Mouse (Mus musculus): ENCODE results near the gene Herc4. TPM values are rescaled to one million over a fixed set of nuclear protein-coding genes. Genes with fewer than 3 reads are reported as not detected.

Herc4 gene
- polyA plus RNA-seq, 1 experiment from 2014 or later: 43.5 TPM

- no peak for ATAC-seq (ENCODE audit: low FRiP score, low read depth)
These were observed 123.8 kb downstream of the Herc4 start for GRCm38 (mm10) chr10:63367386-63367785.

More at GRCm38 (mm10) chr10:63367386-63367785, 123.8 kb downstream of the Herc4 start:
- Histone ChIP-seq H3K9me3 (no peaks in the 10 kb centered on the region), H3K4me3 (no peak overlapping the region), H3K9ac (replicated peaks) (no peak overlapping the region), H3K27me3 (no peaks in the 10 kb centered on the region), H3K27ac (replicated peaks) (no peak overlapping the region), H3K4me2 (replicated peaks) (no peak overlapping the region), H3K4me1 (no peaks in the 10 kb centered on the region), H3K36me3 (no peaks in the 10 kb centered on the region)
- 83% methylated on average over 6 of the region's 6 CpGs for WGBS

Other genes starting within 250 kb of the Herc4 start
- gene Hnrnph3, start 219.6 kb upstream of the Herc4 start, polyA plus RNA-seq (2016; fragmentation: Nextera tagmentation; extraction: Ambion mirVana): 265 and 271 TPM in 2 replicates
- 1.0 and 1.2 TPM in 2 replicates for gene Pbld2, start 219.5 kb upstream of the Herc4 start, polyA plus RNA-seq (2016; fragmentation: Nextera tagmentation; extraction: Ambion mirVana)
- gene Pbld1, start 183.6 kb upstream of the Herc4 start, polyA plus RNA-seq (2016; fragmentation: Nextera tagmentation; extraction: Ambion mirVana): 1.2 TPM in 2 replicates
- gene Atoh7, start 144.2 kb upstream of the Herc4 start, polyA plus RNA-seq (2016; fragmentation: Nextera tagmentation; extraction: Ambion mirVana): 0.70 and 1.5 TPM in 2 replicates
- 0.08 and 0.13 TPM in 2 replicates for gene Mypn, start 39.9 kb upstream of the Herc4 start, polyA plus RNA-seq (2016; fragmentation: Nextera tagmentation; extraction: Ambion mirVana)
- 5.8 and 6.3 TPM in 2 replicates for gene Sirt1, start 137.9 kb downstream of the Herc4 start, polyA plus RNA-seq (2016; fragmentation: Nextera tagmentation; extraction: Ambion mirVana)
- gene Dnajc12, start 138.6 kb downstream of the Herc4 start, polyA plus RNA-seq (2016; fragmentation: Nextera tagmentation; extraction: Ambion mirVana): 14.2 and 14.8 TPM in 2 replicates
- not detected in 2 replicates for gene Gm7075, start 178.0 kb downstream of the Herc4 start, polyA plus RNA-seq (2016; fragmentation: Nextera tagmentation; extraction: Ambion mirVana)
- gene Ctnna3, start 186.3 kb downstream of the Herc4 start, polyA plus RNA-seq (2016; fragmentation: Nextera tagmentation; extraction: Ambion mirVana): 0.07 TPM in 1 of 2 replicates, not detected in the other